Mouse (Mus musculus): Measurements from ENCODE around the gene Lyzl4. TPM values are rescaled to one million over a fixed set of nuclear protein-coding genes. Genes with fewer than 3 reads are reported as not detected.

Gene Lyzl4
- polyA plus RNA-seq, 1 experiment from 2014 or later = not detected

DNA sequence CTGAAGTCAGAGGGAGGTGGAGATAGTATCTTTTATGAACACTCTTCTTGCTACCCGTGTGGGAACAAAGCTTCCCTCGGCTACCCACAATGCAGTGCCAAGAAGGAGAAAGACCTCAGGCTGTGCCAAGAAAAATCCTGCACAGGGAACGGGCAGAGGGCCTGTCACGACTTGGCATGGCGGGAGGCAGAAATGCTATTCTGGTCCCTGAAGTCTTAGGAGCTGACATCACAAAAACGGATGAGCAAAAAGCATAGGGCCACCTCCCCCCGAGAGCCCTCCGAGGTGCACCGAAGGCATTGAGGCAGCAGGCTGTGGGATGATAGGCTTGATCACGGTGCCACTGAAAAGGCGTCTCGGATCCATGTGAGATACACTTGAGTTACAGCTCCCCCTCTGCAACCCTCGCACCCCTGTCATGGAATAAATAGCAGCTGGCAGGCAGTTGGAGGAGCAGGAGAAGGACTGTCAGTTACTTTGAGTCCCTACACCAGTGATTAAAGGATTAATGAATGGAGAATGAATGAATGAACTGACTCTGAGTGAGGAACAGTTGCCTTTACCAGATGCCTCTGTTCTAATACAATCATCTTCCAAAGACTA, 48.8 kb downstream of the Lyzl4 start:
- Histone ChIP-seq H3K9me3 (replicated peaks) (no peaks in the 10 kb centered on the region), H3K4me1 (peaks cover 9% of the 10 kb centered on the region), H3K36me3 (no peaks in the 10 kb centered on the region), H3K4me3 (no peak overlapping the region), H3K27ac (0 out of 2 replicates have a peak overlapping the region, but pooled peaks have one; percentile 20), H3K27me3 (ENCODE audit: low read depth, poor library complexity, severe bottlenecking) (no peaks in the 10 kb centered on the region)
- no peak for DNase-seq (ENCODE audit: low spot score)
- WGBS = 84% methylated on average over 13 of the region's 13 CpGs

DNA sequence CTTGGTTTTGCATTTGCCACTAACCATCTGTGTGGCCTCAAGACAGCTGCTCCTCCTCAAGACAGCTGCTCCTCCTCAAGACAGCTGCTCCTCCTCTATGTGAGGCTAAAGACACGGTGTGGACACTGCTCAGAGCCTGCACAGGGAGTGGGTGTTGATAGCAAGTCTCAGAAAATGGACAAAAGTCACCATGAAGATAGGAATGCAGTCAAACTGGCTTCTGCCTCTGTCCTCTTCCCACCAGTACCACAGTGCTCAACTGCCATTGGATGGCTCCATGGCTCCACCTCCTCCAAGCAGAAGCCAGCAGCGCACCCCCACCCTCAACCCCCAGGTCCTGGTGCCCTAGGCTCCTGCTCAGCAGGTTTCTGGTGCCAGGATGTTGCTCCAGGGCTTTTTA, 52.4 kb downstream of the Lyzl4 start:
- no peak overlapping the region for H3K4me3 ChIP-seq
- no peaks in the 10 kb centered on the region for H3K9me3 ChIP-seq (replicated peaks)
- peaks cover 12% of the 10 kb centered on the region for H3K4me1 ChIP-seq
- H3K36me3 ChIP-seq = no peaks in the 10 kb centered on the region
- WGBS = 63% methylated on average over 2 of the region's 2 CpGs
- no peak for DNase-seq (ENCODE audit: low spot score)
- H3K27ac ChIP-seq = no peak overlapping the region
- no peaks in the 10 kb centered on the region for H3K27me3 ChIP-seq (ENCODE audit: low read depth, poor library complexity, severe bottlenecking)

DNA sequence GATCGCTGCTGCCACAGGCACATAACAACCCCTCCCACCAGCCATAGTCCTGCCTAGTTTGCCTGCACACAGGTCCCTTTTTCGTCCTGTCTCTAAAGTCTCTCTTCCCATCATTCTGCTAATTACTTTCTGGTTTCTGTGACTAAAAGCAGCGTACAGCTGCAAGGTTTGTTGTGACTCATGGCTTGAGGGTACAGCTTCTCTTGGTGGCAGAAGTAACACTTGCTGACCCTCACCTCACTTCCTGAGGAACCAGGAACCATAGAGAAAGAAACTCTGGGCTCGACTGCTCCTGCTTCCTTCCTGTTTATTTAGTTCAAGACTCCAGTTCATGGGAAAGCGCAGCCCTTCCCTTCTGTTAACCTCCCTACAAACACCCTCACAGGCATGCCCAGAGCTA, 67.5 kb downstream of the Lyzl4 start:
- Histone ChIP-seq H3K4me3 (no peak overlapping the region), H3K27me3 (ENCODE audit: low read depth, poor library complexity, severe bottlenecking) (no peaks in the 10 kb centered on the region), H3K9me3 (replicated peaks) (no peaks in the 10 kb centered on the region), H3K27ac (no peak overlapping the region), H3K36me3 (no peaks in the 10 kb centered on the region), H3K4me1 (0 out of 2 replicates have a peak, but pooled peaks cover 3% of the 10 kb centered on the region)
- 66% methylated on average over 5 of the region's 5 CpGs for WGBS
- DNase-seq (ENCODE audit: low spot score) = no peak

DNA sequence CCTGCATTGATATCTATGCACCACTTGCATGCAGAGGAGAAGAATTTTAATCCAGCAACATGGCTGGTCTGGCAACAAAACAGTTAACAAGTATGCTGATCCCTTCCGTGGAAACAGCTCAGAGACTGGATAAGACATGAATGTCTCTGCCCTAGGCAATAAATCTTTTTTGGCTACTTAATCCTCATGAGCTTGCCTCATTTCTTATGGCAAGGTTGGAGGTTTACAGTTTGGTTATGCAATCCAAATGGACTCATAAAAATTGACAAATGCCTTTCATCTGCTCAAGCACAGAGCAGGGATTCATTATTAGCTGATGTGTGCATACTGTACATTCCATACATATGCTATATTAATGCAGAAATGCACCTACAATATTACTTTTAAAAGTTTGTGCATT, 73.4 kb downstream of the Lyzl4 start:
- Histone ChIP-seq H3K36me3 (no peaks in the 10 kb centered on the region), H3K27ac (no peak overlapping the region), H3K4me3 (no peak overlapping the region), H3K27me3 (ENCODE audit: low read depth, poor library complexity, severe bottlenecking) (no peaks in the 10 kb centered on the region), H3K9me3 (replicated peaks) (no peaks in the 10 kb centered on the region), H3K4me1 (no peaks in the 10 kb centered on the region)
- no peak for DNase-seq (ENCODE audit: low spot score)
- 11% methylated on average over 1 of the region's 1 CpGs for WGBS

DNA sequence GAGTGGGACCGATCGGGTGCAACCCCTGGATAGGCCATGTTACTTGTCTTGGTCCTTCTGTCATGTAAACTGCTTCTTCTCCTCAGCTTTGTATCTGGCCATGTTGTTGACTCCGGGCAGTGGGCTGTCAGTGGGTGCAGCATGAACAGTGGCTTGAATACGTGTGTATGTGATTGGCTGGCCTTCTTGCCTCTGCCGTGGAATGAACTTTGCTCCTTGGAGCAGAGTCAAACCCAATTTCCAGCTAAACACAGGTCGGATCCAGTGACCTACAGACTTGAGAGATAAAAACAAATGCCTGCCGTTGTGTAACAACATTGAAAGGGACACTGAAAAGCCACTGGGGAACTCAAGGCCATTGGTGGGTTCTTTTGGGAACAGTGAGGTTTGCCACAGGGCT, 75.5 kb downstream of the Lyzl4 start:
- DNase-seq (ENCODE audit: low spot score) = no peak
- Histone ChIP-seq H3K9me3 (replicated peaks) (no peaks in the 10 kb centered on the region), H3K27me3 (ENCODE audit: low read depth, poor library complexity, severe bottlenecking) (no peaks in the 10 kb centered on the region), H3K4me3 (no peak overlapping the region), H3K27ac (no peak overlapping the region), H3K36me3 (no peaks in the 10 kb centered on the region), H3K4me1 (no peaks in the 10 kb centered on the region)
- 89% methylated on average over 7 of the region's 7 CpGs for WGBS

DNA sequence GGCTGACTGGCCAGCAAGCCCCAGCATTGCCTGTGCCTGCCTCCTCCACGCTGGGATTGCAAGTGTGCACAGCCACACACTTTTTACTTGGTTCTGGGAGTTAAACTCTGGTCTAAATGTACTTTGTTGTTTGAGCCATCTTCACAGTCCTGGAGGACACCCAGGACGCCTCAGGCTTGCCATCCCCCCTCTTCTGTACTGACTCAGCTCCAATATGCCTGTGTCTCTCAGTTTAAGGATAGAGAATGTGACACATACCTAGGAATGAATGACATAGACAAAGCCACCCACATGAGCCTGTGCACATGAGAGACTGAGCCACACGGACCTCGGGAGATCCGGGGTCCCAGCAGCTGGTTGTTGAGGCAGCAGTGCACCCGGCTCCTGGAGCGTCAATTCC, 78.6 kb downstream of the Lyzl4 start:
- Histone ChIP-seq H3K27ac (no peak overlapping the region), H3K4me1 (peaks cover 6% of the 10 kb centered on the region), H3K9me3 (replicated peaks) (no peaks in the 10 kb centered on the region), H3K27me3 (ENCODE audit: low read depth, poor library complexity, severe bottlenecking) (no peaks in the 10 kb centered on the region), H3K36me3 (no peaks in the 10 kb centered on the region), H3K4me3 (no peak overlapping the region)
- 91% methylated on average over 7 of the region's 7 CpGs for WGBS
- no peak for DNase-seq (ENCODE audit: low spot score)

DNA sequence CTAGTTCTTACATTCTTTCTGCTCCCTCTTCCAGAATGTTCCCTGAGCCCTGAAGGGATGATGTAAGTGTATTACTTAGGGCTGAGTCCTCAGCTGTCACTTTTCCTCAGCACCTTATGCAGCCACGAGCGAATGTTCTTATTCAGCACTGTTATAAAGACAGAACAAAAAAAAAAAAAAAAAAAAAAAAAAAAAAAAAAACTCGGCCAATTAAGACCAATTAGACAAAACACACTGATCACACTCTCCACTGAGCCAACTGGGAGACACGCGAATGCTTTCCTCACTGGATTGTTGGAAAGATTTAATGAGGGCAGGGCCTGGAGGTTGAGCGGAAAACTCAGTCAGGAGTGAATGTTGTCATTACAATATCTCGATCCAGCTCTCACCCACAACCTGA, 81.4 kb downstream of the Lyzl4 start:
- H3K27ac ChIP-seq = no peak overlapping the region
- H3K36me3 ChIP-seq = no peaks in the 10 kb centered on the region
- peaks cover 16% of the 10 kb centered on the region for H3K4me1 ChIP-seq
- H3K27me3 ChIP-seq (ENCODE audit: low read depth, poor library complexity, severe bottlenecking) = no peaks in the 10 kb centered on the region
- WGBS = 83% methylated on average over 7 of the region's 7 CpGs
- H3K9me3 ChIP-seq (replicated peaks) = no peaks in the 10 kb centered on the region
- DNase-seq (ENCODE audit: low spot score) = no peak
- no peak overlapping the region for H3K4me3 ChIP-seq

DNA sequence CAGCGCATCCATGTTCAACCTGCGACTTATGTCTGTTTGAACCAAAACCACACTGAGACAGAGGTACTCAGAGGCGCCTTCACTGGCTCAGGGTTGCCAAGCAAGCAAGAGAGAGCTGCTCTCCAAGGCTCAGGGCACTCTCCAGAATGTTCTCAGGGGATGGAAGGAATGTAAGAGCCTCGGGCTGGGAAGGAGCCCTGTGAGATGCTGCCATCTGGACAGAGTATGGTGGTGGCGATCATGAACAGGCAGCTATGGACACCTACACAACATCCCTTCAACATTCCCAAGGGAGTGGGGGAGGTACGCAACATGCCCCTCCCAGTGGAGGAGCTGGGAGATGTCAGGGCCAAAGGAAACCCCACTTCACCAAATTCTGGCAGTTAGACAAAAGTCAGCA, 83.7 kb downstream of the Lyzl4 start:
- no peak overlapping the region for H3K27ac ChIP-seq
- WGBS = 83% methylated on average over 6 of the region's 6 CpGs
- H3K36me3 ChIP-seq = no peaks in the 10 kb centered on the region
- no peak for DNase-seq (ENCODE audit: low spot score)
- no peak overlapping the region for H3K4me3 ChIP-seq
- H3K4me1 ChIP-seq = peaks cover 25% of the 10 kb centered on the region
- no peaks in the 10 kb centered on the region for H3K27me3 ChIP-seq (ENCODE audit: low read depth, poor library complexity, severe bottlenecking)
- H3K9me3 ChIP-seq (replicated peaks) = no peaks in the 10 kb centered on the region

DNA sequence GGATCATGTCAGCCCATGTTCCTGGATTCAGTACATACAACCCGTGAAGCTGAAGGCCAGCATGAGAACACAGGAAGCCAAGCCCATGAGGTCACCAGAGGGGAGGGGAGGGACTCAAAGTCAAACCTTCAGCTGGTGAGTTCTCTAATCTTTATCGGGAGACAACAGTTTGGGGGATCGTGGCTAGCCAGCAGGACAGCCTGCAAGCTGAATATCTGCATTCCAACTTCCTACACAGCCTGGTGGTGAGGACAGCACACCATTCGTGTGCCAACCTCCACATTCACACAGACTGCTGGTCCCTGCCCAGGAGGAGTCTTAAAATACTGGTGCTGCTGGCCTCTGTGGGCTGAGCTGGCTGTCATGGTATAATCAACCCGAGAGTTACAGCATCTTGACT, 85.0 kb downstream of the Lyzl4 start:
- H3K27ac ChIP-seq = no peak overlapping the region
- no peaks in the 10 kb centered on the region for H3K27me3 ChIP-seq (ENCODE audit: low read depth, poor library complexity, severe bottlenecking)
- WGBS = 72% methylated on average over 5 of the region's 5 CpGs
- no peaks in the 10 kb centered on the region for H3K9me3 ChIP-seq (replicated peaks)
- H3K4me3 ChIP-seq = no peak overlapping the region
- DNase-seq (ENCODE audit: low spot score) = no peak
- no peaks in the 10 kb centered on the region for H3K36me3 ChIP-seq
- H3K4me1 ChIP-seq = peaks cover 25% of the 10 kb centered on the region

DNA sequence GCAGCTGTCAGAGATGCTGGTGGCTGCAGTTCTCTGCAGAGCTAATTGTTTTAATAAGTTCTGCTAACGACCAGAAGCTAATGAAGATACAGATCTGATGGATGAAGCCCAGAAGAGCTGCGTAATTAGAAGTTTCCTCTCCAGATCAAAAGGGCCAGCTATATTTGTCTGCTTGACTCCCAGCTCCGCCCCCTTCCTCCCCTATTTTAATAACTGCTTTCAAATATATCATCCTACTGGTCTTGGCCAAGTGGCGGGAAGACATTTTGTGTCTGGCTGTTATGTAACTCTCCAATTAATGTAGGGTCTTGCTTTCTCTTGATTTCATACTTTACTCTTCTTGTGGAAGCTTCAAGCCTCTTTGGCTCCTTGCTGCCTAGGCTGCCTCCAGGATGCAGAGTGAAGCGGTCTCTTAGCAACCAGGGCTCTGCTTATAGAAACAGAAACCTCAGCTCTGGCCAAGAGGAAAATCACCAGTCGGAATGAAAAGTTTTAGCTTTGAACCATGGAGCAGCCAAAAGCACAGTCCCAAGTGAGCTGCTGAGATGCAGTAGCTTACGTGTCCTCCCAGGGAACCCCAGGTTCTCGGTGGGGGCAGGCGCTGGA, 86.4 kb downstream of the Lyzl4 start:
- Histone ChIP-seq H3K27ac (peak overlapping the region; percentile 50; the same call in 1 of the 2 replicates), H3K27me3 (ENCODE audit: low read depth, poor library complexity, severe bottlenecking) (no peaks in the 10 kb centered on the region), H3K36me3 (no peaks in the 10 kb centered on the region), H3K4me1 (peaks cover 25% of the 10 kb centered on the region), H3K9me3 (replicated peaks) (no peaks in the 10 kb centered on the region), H3K4me3 (no peak overlapping the region)
- DNase-seq (ENCODE audit: low spot score) = no peak
- 57% methylated on average over 9 of the region's 9 CpGs for WGBS

DNA sequence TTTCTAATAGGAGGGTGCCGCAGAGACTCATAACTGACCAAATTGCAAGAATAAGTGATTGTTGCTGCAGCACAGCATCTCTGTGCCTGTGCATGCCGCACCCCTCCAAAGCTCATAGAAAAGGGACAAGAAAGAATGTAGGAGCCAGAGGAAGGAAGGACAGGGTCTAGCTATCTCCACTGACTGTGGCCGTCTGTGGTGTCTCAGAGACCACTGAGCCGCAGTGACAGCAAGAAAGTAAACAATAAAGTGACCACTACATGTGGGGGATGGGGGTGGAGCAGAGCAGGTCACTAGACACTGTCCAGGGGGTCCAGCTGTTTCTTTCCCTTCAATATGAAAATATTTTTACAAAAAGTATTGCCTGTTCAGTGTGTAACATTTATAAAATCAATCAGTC, 88.3 kb downstream of the Lyzl4 start:
- Histone ChIP-seq H3K27ac (no peak overlapping the region), H3K4me1 (peaks cover 27% of the 10 kb centered on the region), H3K27me3 (ENCODE audit: low read depth, poor library complexity, severe bottlenecking) (no peaks in the 10 kb centered on the region), H3K4me3 (no peak overlapping the region), H3K9me3 (replicated peaks) (no peaks in the 10 kb centered on the region), H3K36me3 (no peaks in the 10 kb centered on the region)
- DNase-seq (ENCODE audit: low spot score) = no peak
- 72% methylated on average over 4 of the region's 4 CpGs for WGBS

DNA sequence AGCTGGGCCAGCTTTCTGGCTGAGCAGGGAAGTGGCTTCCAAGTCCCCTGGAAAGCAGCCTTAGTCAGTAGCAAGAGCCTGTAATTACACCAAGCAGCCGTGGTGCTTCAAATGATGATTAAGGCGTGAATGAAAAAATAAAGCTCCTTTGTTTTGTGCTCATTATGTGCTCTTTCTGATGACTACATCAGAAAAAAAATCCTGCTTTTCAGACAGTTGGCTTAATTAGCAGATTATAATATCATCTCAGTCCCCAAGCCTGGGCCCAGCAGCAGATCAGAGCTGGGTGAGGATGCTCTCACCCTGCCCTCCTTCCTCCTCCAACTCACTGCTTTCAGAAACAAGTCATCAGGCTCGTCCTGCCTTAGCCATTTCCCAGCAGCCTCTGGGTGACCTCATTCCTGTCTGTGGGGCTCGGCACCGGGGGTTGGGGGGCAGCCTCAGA, 91.5 kb downstream of the Lyzl4 start:
- DNase-seq (ENCODE audit: low spot score) = no peak
- Histone ChIP-seq H3K27ac (no peak overlapping the region), H3K9me3 (replicated peaks) (no peaks in the 10 kb centered on the region), H3K27me3 (ENCODE audit: low read depth, poor library complexity, severe bottlenecking) (no peaks in the 10 kb centered on the region), H3K36me3 (no peaks in the 10 kb centered on the region), H3K4me3 (no peak overlapping the region), H3K4me1 (peaks cover 15% of the 10 kb centered on the region)
- WGBS = 75% methylated on average over 5 of the region's 5 CpGs

DNA sequence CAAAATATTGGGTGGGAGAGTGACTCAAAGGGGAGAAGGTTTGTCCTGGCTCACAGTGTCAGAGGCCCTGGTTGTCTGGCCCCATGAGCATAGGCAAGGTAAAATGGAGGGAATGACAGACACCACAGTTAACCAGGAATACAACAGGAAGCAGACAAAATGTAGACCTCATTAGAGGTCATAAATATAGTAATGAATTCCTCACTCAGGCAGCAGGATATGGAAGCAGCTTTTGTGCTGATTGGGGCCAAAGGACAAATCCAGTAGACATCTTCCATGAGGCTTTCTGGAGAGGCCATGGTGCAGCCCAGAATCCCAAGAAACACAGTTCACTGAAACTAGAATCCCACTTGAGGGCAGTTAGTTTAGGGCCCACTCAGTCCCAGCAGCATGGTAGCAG, 92.5 kb downstream of the Lyzl4 start:
- Histone ChIP-seq H3K36me3 (no peaks in the 10 kb centered on the region), H3K27ac (no peak overlapping the region), H3K27me3 (ENCODE audit: low read depth, poor library complexity, severe bottlenecking) (no peaks in the 10 kb centered on the region), H3K9me3 (replicated peaks) (no peaks in the 10 kb centered on the region), H3K4me1 (peaks cover 11% of the 10 kb centered on the region; the same call in 1 of the 2 replicates), H3K4me3 (no peak overlapping the region)
- DNase-seq (ENCODE audit: low spot score) = no peak

DNA sequence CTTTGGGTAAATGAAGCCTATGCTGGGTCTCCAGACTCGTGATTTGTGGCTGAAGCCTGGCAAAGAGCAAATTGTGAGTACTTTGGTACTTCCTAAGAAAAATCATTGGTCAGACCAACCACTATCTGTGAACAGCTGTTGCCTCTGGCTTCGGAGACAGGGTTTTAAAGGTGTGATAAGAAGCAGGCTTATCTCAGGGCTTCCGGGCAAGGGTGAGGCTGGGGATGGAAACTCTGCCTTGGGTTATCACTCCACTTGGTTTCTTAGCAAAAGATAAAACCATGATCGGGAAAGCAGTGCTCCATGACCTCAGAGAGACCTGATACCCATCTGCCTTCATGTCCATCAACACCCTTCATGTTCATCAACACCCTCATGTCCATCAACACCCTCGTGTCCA, 92.9 kb downstream of the Lyzl4 start:
- DNase-seq (ENCODE audit: low spot score) = no peak
- WGBS = 73% methylated on average over 5 of the region's 5 CpGs
- no peaks in the 10 kb centered on the region for H3K9me3 ChIP-seq (replicated peaks)

More for the DNA sequence above, 92.9 kb downstream of the Lyzl4 start:
- no peaks in the 10 kb centered on the region for H3K27me3 ChIP-seq (ENCODE audit: low read depth, poor library complexity, severe bottlenecking)
- H3K36me3 ChIP-seq = no peaks in the 10 kb centered on the region
- no peak overlapping the region for H3K4me3 ChIP-seq
- H3K4me1 ChIP-seq = peaks cover 8% of the 10 kb centered on the region; the same call in 1 of the 2 replicates
- H3K27ac ChIP-seq = no peak overlapping the region
